Mouse (Mus musculus) cerebellum, postnatal 25 days (tissue): ENCODE measurements around the gene Ndrg4.
"Not testable (repeated sequence)": the region's sequence is repeated elsewhere in the genome, so short reads cannot be mapped to it uniquely, and the experiment has no call there.

Source experiments
- DNase-seq, 2 experiments: peaks; one replicate each; pipeline ENCODE4 v3.0.0; 2021; ENCODE audit warnings: mixed read lengths in 2 of 2

Ndrg4 gene

DNA sequence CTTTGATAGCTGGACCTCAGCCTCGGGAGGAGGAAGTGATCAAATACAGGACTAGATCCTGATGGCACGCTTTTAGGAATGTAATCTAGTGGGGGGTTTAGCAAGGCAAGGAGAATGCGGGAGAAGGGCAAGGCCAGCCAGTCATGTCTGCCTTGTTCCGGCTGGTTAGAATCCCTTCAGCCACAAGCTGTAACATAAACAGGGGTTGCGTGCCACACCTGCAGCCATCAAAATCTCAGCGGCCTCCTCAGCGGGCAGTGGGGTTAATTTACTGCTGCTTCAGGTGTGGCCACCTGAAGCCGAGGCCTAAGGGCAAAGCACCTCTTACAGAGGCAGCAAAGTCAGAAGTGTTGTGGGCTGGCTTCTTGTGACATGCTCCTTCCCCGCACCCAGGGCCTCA is at the start of gene Ndrg4:
Gene Ndrg4, plus strand, starts transcription at position 350 of the 400 bp plus-strand sequence.
- no peak for DNase-seq

DNA sequence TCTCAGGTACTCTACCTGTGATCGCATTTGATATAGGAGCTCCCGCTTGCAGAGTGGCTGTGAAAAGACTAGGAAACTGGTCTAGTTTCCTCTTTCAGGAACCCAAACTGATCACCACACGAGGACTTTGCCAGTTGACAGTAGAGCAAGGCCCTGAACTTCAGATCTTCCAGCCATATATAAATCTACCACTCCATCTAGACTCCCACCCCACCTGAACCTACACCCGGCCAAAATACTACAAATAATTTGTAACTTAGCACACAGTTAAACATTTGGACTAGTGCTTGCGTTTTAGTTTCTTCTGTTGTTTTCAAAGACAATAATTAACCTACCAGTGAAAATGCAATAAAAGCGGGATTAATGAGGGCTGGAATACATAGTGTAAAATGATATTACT is 43.9 kb upstream of the Ndrg4 start:
- no peak for DNase-seq

DNA sequence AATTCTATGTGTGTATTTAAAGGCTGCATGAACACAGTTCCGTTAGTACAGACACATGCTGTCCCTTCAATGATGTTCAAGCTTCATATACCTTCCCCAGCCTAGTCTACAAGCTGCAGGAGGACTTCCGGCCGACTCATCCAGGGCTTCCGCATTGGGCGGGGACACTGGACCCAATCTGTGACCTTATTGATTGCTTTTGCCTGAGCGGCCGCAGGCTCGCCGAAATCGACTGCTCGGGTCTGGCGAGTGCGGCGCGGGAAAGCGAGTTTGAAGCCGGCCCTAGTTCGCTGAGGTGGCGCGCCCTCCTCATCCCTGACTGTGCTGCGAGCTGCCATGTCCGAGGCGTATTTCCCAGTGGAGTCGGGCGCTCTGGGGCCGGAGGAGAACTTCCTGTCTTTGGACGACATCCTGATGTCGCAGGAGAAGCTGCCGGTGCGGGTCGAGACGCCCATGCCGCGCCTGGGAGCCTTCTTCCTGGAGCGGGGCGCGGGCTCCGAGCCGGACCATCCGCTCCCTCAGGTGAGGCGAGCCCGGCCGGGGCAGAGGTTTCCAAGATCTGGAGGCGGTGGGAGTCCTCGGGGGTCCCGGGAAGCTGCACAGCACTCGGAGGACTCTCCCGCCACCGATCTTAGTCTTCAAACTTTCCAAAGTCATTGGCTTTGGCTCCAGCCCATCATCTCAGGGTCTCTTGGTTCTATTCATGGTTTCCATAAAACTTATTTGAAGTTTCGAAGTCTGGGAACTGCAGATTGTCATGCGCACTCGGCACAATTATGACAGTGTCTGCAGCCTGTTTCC is 43.3 kb upstream of the Ndrg4 start, which contains the start of gene Gins3:
Gene Gins3, plus strand, starts transcription at position 192 of the 801 bp plus-strand sequence.
- DNase-seq = peak; percentile 93 to 94

GRCm38 (mm10) chr8:95634063-95634340 is 42.8 kb upstream of the Ndrg4 start:
- no peak for DNase-seq

DNA sequence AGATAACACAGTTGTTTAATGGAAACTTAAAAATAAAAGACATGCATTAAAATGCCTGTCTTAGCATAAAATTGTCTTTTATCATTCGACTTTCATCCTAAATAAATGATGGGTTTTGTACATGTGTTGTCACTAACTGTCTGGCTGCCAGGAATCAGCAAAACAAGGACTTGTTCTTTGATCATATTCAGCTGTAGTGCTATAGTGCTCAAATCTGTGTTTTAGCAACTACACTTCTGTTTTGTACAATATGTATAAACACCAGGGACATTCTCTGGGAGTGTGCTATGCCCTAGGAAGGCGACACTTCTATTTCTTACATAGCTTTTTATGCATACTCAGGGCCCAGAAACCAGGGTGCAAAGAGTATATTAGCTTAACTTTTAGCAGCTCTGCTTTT is 31.8 kb upstream of the Ndrg4 start:
- DNase-seq = no peak

DNA sequence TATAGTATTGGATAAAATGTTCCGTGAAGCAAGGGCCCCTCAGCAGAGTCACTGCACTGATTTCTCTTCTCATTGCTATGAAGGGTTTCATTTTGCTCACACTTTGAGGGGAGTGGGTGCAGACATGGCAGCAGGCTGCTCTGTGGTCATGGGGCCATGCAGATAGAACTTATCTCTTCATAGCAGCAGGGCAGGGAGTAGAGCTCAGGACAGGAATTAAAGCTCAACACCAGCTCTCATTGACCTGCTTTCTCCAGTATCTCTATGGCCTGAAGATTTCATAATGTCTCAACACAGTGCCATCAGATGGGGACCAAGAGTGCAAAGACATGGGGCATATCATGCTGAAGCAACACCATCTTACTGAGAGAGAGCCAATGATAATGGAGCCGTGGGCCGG is 28.5 kb upstream of the Ndrg4 start:
- DNase-seq = no peak

DNA sequence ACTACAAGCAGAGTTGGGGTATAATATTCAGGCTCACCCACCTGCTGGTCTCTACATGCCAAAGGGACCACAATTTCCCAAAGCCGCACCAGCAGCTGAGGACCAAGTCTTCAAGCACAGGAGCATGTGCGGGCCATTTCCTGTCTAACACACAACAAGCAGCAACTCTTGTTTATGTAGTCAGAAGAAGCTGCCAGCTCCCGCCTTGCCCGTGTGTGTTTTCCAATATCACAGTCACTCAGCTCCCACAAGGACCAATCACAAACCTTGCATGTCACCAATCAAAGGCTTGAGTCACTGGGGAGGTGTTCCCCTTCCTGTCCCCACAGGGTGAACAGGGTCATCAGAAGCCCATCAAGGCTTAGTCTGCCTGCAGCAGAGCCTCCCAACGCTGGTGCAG is 23.4 kb upstream of the Ndrg4 start:
- DNase-seq = no peak

GRCm38 (mm10) chr8:95655831-95656230 is 20.9 kb upstream of the Ndrg4 start:
- DNase-seq = no peak

DNA sequence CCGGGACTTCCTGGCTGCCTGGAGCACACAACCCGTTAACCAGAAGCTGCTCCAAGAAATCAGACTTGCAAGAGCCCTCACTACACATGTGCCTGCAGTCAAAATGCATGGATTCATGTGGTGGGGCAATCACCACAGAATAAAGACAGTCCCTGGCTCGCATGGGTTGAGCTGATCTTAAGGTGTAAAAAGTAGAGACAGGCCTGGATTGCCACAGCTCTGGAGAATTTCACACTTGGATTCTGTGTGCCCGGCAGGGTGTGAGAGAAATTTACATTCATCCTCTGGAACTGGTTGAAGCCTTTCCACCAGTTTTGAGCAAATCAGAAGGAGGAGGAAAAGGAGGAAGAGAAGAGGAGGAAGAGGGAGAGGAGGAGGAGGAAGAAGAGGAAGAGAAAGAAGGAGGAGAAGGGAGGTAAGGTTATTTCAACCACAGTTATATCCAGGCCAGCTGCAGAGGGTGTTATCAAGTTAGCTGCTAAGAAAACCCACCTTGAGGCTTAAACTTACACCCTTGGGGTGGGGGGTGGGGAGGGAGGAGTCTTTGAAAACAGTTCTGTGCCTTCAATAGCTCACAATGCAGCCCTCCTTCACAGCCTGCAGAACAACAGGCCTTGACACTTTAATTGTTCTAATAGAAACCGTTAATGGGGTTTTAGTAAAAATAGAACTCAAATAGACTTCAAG is 20.3 kb upstream of the Ndrg4 start:
- DNase-seq = no peak

GRCm38 (mm10) chr8:95657523-95657922 is 19.3 kb upstream of the Ndrg4 start:
- no peak for DNase-seq

- no peak for DNase-seq
Observed at GRCm38 (mm10) chr8:95660334-95660882, 16.4 kb upstream of the Ndrg4 start.

DNA sequence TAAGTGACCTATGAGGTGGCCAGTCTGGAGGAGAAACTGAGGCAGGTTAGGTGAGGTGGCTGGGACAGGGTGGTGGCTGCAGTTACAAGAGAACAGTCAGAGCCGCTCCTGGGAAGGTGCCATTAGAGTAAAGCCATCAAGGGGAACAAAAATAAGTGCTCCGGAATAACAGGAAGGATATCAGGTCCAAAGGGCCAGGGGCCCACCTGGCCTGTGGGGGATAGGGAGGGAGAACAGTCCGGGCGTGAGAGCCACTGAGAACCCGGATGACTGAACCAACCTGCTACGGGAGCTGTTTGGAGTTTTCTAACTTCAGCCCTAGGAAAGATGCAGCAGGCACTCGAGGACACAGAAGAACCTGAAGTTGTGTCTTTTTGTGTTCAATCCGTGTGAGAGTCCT is 15.7 kb upstream of the Ndrg4 start:
- DNase-seq = no peak

DNA sequence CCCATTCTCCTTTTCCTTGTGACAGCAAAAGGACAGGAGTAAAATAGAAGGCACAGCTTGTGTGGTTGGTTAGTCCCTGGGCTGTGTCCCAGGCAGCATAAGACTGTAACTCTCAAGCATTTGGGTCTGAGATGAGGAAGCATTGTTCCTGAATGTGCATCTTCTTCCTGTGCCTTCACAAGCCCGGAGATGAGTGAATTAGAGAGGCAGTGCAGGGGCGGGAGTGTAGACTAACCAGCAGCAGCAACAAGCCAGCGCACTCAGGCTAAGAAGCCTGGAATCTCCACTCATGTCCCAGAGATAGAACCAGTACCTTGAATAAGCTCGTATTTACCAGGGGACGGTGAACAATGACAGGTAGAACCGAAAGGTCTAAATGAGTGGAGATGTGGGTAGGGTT is 15.2 kb upstream of the Ndrg4 start:
- no peak for DNase-seq

DNA sequence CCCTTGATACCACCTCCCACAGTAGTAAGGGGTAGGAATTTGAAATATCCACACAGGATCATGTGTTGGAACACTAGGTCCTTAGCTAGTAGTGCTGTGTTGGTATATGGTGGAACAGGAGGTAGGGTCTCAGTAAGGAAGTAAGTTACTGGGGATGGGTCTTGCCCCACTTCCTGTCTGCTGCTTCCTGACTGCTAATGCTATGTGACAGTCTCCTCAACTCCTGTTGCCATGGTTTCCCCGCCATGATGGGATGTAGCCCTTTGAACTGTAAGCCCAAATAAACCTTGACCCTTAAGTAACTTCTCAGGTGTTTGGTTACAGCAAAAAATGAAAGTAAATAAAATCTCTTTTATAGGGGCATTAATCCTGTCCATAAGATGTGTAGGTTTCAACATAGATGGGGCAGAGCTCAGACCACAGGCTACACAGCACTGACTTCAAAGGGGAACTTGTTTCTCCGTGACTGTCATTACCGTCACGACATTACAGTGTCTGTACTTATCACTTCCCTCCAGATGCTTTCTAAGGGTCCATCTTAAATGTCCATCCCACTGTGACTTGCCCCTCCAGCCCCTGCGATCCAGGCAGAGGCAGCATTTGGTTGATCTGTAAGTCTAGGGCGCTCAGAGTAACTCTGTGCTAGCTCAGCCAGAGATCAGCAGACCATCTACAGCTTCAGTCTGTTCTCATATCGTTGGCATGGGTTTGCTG is 13.7 kb upstream of the Ndrg4 start:
- no peak for DNase-seq

DNA sequence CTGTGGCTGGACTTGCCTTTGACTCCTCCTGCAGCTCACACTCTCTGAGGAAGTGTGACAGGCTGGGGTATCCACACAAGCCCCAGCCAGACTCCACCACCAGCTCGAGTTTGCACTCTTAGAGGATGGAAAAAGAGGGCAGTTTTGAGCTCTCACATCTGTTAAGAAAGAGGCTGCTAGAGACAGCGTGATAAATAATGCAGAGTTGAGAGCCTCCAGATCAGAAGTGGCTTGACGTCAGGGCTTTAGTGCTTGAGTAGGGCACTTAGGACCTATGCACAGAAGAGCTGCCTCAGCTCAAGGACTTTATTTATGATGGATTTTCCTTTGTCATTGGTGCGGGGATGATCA is 13.2 kb upstream of the Ndrg4 start:
- no peak for DNase-seq

GRCm38 (mm10) chr8:95665813-95666452 is 10.8 kb upstream of the Ndrg4 start:
- not testable (repeated sequence) for DNase-seq

DNA sequence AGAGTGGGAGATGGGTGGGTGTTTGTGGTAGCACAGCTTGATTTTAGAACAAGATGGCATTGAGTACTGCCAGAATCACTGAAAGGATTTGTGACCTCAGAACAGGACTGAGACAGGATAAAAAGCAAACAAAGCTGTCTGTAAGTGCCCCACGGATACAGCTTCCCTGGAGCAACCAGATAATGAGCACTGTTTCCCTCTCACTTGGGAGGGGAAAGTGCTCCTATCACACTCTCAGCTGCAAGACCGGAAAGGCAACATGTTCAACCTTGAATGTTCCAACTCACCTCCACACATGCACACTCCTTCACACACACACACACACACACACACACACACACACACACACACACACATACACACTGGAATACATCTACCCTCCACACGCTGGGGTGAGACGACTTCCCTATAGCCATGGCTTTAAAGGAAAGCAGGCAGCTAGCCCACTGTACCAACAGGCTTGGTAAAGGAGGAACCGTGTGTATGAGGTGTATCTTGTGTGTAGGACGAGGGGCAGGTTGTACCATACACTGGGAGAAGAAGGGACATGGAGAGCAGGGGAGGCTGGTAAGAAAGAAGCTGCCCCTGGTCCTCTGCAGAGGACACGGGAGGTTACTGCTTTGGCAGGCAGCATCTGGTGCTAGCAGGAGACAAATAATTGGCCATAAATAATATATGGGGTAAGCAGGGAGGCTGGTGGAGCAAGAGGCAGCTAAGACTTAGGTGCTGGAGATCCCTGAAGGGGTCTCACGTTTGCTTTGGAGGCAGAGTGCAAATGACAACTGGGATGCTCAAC is 8.4 kb upstream of the Ndrg4 start:
- DNase-seq = no peak

DNA sequence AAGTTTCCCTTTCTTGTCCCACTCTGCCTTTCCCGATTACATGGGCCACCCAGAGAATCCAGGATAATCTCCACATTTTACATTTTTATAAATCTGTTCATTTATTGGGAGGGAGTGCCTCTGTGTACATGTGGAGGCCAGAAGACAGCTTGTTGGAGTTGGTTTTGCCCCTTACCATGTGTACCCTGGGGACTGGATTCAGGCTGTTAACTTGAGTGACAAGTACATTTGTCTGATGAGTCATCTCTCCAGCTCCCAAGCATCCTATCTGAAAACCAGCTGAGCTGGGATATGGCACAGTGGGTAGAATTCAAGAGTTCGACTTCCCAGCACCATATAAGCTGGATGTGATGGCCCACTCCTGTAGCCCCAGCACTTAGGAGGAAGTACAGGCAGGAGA is 6.8 kb upstream of the Ndrg4 start:
- no peak for DNase-seq

DNA sequence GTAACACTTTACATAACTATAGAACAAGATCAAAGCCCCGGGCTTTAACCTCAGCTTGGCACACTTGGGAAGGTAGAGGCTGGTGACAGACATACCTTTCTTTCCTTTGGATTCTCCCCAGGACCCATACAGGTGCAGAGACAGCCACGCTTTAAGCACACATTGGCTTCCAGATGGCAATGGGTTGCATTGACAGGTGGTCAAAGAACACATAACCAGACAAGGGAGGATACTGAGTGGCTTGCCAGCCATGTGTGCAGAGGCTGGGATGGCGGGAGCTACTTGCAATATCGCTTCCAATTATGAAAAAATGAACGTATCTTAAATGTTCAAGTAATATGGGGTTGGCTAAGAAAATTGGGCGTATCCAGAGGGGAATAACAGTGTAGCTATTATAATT is 4.9 kb upstream of the Ndrg4 start:
- DNase-seq = no peak

DNA sequence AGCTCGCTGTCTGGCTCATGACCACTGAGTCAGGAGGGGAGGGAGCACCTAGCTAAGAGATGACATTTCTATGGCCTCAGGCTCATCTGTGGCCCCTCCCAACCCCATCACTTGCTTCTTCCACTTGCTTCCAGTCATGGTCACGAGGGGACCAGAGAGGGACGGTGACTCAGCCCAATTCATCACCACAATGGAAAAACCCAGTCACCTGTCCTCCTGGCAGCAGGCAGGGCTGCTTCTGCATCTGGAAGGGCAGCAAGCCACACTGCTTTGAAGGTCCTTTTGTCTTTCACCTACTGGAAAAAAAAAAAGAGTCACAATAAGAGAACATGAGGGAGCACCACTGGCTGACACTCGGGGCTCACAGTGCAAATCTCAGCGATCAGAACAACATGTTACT is 4.0 kb upstream of the Ndrg4 start:
- DNase-seq = no peak

GRCm38 (mm10) chr8:95677591-95678023 is 827 bp downstream of the Ndrg4 start:
- DNase-seq = peak in 1 of 2 experiments; percentile 42

DNA sequence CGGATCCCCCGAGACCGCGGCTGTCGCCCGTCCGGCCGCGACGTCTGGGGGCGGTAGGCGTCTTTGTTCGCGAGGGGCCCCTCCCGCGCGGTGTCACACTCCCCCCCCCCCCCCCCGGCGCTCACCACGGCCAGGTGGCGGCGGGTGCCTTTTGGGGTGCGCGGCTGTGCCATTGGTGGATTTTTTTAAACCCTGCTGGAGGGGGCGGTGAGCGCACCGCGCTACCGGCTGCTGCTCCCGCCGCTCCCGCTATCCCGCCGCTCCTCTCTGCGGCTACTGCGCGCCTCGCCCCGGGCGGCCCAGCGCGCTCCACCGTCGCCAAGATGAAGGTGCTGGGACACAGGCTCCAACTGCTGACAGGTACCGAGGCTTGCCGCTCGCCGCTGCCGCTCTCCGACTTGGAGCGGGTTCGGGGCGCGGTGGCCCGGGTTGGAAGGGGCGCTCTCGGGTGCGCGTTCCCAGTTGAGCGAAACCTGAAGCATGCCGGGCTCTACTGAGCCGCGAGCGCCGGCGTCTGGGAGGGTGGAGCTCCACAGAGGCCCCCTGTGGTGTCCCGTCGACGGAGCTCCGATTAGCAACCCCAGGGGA is 1.3 kb downstream of the Ndrg4 start:
- peak; percentile 52 to 55 for DNase-seq
